Mouse (Mus musculus) spleen, embryonic (tissue): ENCODE results near the gene Cep41.

Source experiments
- CTCF ChIA-PET: fragments of 350-600 bp; sonication (Branson Sonifier 250); formaldehyde crosslinking; loops from one replicate; lab custom pipeline; 2022; lab: Charles Lee

Gene Cep41

DNA sequence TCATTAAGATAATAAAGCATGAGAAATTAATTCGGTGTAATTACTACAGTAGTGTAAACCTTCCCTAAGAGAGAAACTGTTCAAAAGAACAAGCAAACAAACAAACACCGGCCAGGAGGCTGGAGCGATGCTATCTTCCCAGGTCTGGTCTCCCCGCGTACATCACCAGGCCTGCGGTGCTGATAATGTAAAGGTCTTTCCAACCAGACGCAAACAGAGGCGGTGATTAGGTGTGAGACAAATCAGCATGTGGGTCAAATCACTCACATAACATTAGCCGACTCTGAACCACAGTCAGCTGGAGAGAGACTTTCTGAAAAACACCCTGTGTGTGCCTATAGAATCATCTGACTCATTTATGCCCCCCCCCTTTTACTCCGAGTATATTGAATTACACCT, 17.8 kb upstream of the Cep41 start:
- CTCF ChIA-PET = no interaction called here

DNA sequence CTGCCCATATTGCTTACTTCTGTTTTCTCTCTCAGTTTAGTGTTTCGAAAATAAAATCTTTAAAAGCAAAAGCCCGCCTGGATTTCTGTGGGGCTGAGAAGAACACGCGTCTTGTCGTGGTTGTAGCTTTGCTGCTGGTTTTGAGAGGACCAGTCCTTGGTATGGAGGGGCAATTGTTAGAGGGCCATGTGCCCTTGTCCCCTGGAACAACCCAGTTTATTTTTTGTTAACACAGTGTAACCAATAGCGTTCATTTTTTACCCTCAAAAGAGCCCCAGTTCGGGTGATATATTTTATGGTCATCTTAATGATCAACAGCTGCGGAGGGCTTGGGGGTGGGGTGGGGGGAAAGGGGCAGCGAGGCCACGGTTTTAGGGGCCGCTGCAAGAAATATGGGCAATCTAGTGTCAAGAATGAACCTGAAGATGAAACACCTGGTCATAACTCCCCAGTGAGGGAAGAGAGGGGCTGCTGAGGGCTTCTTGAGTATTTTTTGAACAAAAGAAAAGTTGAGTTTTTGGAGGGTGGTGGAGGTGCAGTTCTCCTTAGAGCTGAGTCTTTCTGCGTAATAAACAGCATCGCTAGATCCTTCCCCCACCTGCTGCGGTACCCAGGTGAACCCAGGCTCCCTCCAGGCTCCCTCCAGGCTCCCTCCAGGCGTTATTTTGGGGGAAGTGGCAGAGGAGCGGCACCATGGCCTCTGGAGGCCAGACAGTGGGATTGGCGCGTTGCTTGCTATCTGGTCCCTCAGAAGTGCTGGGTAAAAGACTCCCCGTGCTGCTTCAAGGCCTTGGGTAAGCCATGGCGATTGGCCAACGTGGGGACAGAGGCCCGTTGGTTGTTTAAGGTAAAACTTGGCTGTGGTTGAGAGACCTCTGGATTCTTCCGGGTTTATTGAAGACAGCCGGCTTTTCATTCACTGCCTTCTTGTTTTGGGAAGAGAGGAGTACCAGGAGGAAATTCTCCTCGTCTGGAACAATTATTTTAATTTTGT, 17.1 kb upstream of the Cep41 start:
- CTCF ChIA-PET = no interaction called here

DNA sequence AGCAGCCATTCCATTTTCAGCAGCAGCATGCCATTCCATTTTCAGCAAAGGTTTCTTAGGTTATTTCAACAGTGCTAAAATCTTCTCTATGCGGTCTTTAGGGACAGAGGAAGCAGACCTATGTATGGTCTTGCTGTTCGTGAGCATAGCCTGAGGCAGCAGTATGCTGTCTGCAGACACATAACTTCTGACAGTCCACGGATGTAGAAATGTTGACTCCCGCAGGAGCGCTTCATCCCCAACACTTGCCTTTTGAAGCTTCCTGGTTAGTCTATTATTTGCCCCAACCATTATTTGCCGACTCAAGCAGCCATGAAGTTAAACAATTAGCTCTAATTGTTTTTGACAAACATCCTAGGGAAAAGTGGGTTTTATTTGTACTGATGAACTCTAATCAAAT, 15.6 kb upstream of the Cep41 start:
- CTCF ChIA-PET = no interaction called here

DNA sequence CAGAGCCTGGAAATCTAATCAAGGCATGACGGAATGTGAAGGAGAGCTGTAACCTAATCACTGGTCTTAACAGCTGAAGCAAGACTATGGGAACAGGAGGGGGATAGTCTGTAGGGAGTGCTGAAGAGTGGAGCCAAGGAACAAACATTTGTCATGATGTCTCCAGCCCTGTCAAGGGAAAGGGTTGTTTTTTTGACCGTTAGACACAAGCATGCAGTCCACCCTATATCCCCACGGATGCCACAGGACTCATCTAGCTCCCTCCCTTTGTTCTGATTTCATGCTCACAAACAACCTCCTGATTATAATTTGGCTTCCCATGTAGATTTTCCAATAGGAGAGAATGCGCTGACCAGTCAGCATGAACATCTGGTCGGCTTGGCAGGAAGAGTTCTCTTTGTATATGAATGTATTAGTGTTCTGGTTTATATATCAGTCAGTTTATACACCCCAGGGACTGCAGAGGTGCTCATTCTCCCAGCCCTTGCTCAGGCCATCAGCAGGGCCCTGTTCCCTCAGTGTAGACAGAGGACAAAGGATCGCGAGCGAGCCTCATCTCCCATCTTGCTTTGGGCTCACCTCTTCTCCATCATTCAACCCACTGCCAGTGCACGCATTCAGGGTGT, 10.5 kb upstream of the Cep41 start:
- CTCF ChIA-PET = interaction anchor here (0.7 kb wide), 1 partner anchor 796 kb away, joined by 3 read pairs; no protein-coding TSS in a partner anchor

DNA sequence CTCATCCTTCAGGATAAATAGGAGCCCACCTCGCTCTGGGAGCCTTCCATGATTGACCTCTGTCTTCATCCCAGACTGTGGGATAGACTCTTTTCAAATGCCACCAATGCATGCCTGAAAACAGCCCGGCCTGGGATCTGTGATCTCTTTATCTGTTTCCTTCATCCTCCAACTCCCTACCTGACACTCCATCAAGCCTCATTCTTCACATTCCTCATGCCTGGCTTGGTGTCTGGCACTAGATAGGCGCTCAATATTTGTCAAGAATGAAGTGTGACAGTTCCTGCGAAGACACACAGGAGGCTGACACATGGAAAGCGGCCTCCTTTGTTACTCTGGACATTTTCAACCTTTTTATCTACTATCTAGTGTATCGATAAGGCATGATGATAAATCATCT, 9.9 kb upstream of the Cep41 start:
- CTCF ChIA-PET = interaction anchor here (0.7 kb wide), 1 partner anchor 796 kb away, joined by 3 read pairs; no protein-coding TSS in a partner anchor

DNA sequence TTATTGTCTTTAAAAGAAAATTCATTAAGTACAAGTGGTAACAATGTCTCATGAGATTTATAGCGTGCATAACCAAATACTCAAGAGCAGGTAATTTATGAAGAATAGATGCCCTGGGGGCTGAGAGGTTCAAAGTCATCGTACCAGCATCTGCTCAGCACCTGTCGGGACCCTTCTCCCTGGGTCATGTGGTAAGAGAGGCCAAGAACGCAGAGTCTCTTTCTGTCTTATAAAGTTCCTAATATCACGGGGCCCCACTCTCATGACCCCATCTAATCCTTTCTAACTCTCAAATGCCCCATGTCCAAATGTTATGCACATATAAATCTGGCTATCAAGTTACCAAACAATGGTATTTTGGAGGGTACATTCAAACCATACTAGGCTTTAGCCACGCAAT, 9.3 kb upstream of the Cep41 start:
- CTCF ChIA-PET = no interaction called here

DNA sequence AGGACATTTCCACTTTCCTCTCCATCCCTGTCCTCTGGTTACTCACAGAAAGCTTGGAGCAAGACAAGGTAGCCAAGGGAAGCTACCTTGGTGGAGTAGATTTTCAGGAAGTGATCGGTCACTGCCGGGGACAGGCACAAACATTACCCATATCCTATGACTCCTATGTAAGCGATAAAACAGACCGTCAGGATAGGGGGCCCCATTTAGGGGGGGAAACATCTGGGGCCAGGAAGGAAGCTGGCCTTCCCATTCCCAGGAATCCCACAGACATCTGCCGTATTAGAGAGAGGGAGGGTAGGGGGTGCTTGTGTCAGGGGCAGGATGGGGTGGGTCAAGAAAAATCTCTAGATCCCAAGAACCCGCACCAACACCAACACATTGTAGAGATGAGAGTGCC, 6.6 kb upstream of the Cep41 start:
- CTCF ChIA-PET = no interaction called here

DNA sequence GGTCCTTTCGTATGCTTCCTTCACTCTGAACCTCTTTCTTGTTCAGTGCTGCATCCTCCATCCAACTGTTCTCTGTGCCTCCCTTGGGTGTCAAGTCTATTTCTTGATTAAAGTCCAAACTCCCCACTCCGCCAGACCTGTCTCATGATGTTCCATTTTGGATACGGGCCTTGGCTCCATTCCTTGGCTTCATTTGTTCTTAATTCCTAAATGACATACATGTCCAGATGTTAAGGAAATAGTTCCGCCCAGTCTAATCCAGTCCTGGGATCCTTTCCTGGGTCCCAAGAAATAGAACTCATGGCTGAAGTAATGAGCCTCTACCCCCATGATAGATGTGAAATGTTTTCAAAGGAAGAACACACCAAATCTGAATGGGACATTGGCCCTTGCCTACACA, 4.5 kb upstream of the Cep41 start:
- CTCF ChIA-PET = no interaction called here

DNA sequence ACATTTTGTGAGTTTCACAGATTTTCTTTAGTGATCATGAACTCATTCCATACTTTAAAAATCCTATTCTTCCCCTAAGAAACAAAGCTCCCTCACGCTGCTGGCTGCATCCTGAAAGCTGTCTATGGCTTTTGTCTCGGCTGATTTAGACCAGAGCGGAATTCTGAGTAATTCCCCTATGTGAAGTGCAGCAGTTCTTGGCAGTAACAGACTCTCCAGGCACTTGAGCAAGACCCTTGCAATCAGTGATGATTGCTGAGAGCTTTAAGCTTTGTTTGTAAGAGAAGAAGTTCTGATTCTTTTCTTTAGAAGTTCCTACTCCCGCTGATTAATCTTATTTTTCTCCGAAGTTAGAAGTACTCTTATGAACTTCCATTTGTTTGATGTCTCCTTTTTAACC, 3.9 kb upstream of the Cep41 start:
- CTCF ChIA-PET = no interaction called here

DNA sequence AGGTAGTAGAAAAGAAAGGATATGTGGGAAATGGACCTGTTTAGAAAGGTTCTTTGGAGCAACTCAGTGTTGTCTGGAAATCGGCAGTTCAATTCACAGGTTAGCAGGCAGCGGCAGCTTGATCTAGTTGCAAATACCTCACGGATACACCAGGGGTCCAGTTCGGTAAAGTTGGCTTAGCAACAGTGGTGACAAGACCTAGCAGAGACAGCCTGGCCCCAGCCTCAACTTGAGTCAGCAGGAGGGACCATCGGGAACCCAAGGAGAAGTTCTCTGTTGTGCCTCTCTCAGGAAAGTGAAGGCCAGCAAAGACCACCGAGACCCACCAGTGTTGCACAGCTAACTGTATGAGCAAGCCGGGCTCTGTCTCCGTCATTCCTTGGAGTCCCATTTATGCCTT, 1.6 kb upstream of the Cep41 start:
- CTCF ChIA-PET = interaction anchor here (0.6 kb wide), 1 partner anchor 1229 kb away, joined by 4 read pairs; no protein-coding TSS in a partner anchor

DNA sequence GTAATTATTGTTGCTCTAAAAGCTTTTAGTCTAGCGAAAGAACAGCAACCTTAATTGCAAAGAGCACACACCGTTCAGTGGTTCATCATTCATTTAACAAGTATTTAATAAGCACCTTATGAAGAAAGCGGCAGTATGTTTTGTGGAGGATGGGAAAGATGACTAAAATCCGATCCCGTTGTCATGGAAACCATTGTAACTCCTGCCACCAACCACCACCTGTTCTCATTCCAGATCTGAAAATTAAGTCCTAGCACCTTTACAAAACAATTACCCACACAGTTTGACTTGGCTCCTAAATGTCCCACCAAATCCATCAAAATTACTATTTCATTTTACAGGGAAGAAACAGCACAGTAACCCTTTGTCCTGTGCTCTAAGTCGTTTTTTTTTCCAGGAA, 660 bp upstream of the Cep41 start:
- CTCF ChIA-PET = interaction anchor here (0.6 kb wide), 1 partner anchor 1228 kb away, joined by 4 read pairs; no protein-coding TSS in a partner anchor

DNA sequence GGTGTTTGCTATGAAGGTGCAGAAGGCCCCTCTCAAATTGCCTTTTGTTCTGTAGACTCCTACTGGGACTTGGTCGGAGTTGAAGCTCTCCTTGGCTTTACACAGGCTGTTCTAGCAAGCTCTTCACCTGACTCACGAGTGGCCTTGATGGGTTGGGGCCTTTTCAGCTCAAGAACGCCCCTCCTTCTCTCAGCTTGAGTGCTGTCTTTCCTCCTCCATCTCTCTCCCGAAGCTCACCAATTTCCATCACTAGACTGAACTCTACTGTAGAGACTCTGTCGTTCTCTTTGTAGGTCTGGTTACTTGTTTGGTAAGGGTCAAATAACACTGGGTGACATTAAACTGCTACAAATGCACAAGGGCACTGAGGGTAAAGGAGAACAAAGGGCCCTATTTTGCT, 723 bp downstream of the Cep41 start:
- CTCF ChIA-PET = interaction anchor here (0.5 kb wide), 1 partner anchor 55 kb away, joined by 3 read pairs; no protein-coding TSS in a partner anchor

DNA sequence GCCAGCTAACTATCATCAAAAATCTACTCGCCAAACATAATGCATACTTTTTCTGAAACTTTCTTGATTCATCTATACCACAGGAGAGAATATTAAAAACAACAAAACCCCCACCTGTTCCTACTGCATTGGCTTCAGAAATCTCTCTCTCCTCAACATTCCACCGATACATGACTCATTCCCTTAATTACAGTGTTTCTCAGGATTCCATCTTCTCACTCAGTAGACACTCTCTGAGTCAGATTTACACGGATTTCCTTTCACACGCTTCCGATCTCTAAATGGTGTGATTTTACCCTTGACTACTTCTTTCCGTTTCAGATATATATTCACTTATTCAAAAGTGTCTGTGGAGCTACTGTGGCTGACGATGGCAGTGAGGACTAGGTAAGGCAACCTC, 6.4 kb downstream of the Cep41 start:
- CTCF ChIA-PET = no interaction called here

DNA sequence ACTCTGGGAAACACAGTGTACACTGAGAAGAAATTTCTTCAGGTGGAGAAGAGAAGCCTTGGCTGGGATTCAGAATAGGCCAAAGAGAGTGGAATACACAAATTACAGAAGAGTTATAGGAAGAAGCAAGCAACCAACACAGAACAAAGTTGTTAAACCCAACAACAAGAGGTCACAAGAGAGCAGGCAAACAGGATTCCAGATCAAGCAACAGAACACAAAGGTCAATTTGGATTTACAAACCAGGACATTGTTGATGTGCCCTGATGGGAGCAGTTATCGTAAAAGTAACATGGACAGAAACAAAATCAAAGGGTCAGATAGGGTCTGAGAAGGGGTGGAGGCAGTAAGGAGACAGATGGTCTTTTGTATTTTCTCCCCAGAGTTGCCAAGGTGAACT, 9.0 kb downstream of the Cep41 start:
- CTCF ChIA-PET = no interaction called here

DNA sequence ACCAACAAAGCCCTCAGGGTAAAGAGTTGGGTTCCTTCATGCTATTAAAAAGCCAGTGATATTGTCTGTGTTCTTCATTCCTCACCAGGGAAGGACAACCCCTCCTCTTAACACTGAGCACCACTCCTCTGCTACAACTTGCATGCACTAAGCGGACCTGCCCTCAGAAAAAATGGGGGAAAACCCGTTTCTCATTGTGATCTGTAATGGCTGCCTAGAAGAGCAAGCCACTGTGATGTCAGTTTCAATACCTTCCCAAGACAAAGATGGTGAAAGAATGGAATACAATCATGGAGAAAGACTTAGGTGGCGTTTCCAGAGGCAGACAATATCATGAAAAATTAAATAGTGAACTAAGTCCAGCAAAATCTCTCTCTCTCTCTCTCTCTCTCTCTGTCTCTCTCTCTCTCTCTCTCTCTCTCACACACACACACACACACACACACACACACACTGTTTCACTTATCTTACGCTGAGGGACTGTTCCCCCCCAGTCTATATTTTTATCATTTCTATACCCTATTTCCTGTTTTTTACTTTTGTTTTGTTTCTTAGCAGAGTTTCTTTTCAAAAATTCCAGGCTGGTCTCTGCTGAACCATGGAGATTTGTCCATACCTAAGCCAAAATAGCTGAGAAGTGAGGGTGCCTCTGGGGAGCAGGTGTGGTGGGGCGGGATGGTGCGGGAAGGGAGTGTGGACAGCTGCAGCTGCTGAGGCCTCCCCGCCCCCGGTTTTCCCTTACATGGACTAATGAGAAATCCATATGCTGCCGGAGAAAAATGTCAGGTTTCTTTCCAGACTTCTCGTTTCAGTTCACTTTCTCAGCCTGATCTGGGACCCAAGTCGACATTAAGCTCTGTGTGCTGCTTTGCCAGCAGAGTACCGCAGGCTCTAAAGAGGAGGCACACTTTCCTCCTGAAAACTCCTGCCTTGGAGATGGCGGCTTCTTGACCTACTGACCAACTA, 11.3 kb downstream of the Cep41 start:
- CTCF ChIA-PET = interaction anchor here (0.8 kb wide), 1 partner anchor 312 kb away, joined by 7 read pairs; no protein-coding TSS in a partner anchor

DNA sequence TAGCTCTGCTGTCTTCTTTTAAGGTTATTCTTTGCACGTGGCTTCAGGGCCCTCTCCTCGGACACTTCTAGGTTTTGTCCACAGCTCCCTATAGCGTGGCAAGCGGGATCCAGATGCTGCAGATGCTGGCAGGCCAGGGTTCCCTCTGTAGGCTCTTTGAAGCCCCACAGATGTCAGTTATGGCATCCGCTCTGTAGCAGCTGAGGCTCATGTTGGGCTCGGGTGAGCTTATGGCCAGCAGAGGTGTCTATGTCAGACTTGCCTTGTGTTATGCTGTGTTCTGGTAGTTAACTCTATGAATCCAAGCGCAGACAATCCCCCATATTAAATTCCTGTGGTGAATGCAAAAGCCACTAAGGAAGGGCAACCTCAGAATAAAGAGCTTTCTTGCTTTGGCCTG, 13.1 kb downstream of the Cep41 start:
- CTCF ChIA-PET = no interaction called here

DNA sequence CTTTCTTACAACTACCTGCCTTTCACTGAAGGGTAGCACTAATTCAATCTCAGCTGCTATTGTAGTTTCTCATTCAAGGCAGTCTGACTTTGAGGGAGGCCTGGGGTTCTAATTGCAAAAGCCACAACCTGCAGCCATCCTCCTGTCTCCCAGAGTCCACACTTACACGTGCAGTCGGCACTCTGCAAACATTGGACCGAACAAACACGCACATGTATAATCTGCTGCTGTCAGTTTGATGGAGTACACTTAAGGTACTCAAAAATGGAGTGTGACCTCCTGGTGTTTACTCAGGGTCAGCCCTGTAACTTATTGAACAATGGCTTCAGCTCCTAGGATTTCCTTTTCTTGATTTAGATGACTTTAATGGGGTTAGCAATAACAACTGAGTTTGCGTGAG, 14.0 kb downstream of the Cep41 start:
- CTCF ChIA-PET = no interaction called here

DNA sequence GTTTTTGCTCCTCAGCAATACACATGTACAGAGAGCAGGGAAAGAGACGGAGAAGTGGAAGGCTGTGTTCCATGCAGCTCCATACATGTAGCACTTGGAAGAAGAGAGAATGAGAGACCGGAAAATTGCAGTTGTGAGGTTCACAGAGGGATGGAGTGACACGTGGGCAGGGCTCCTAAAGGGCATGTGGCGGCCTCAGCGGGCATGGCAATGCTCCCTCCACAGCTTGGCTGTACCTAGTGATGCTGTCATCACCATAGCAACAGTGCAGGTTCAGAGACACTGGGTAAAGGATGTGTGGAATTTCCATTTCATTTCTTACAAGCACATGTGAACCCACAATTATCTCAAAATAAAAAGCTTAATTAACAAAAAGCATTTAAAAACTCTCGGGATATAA, 15.1 kb downstream of the Cep41 start:
- CTCF ChIA-PET = interaction anchor here (0.7 kb wide), 1 partner anchor 237 kb away, joined by 3 read pairs; the partner anchor contains the start of gene Tsga13

DNA sequence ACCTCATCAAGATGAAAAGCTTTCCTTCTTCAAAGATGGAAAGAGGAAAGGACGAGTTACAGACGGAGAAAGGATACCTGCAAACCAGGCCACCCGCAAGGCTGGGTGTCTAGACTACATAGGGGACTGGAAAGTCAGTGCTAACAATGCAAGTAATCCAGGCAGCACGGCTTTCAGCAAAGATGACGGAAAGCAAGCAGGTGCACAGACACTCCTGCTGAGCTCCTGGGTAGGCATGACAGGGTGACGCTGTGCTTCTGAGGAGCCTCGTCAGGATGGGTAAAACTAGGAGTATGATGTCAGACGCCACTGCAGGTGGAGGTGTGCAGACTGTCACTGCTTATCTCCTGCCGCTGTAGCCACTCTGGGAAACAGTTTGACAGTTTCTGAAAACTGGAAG, 16.0 kb downstream of the Cep41 start:
- CTCF ChIA-PET = no interaction called here

DNA sequence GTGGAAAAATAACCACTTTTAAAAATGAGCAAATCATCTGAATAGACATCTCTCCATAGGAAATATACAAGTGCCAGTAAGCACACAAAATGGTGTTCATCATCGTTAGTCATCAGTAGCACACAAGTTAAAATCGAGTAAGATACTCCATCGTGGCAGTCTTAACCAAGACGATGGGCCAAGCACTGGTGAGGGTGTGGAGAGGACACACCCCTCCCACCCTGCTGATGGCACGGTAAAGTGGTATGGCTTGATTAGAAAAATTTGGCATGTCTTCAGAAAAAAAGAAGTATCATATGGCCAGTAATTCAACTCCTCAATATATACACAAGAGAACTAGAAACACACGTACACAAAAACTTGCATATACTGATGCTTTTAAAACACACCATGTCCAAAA, 17.0 kb downstream of the Cep41 start:
- CTCF ChIA-PET = interaction anchor here (0.6 kb wide), 1 partner anchor 111 kb away, joined by 3 read pairs; no protein-coding TSS in a partner anchor

DNA sequence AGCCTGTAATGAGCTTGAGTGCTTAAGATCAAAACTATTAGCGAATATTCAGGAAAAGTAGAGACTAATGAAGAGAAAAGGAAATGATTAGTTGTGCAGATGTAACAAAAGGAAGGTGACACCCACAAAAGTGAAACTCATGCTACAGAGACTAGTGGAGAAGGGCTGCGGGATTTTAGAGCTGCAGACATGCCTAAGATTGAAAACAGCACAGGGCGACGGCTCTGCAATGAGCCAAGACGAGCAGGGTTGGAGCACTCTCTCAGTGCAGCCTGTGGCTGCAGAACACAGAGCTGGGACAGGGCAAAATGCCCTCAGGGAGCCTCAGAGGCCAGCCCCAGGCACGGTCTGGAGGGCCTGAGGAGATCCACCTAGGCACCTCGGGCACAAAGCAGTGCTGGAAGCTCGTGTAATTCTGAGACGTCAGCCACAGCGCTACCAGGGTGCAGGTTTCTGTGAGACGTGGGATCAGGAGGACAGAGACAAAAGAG, 18.2 kb downstream of the Cep41 start:
- CTCF ChIA-PET = no interaction called here
